Mouse (Mus musculus): ENCODE results near the gene Reps1. TPM values are rescaled to one million over a fixed set of nuclear protein-coding genes. Genes with fewer than 3 reads are reported as not detected.

The Reps1 gene
- 8.2 and 8.3 TPM in 2 replicates for polyA plus RNA-seq (2015; fragmentation: Nextera tagmentation; extraction: Ambion mirVana)

DNA sequence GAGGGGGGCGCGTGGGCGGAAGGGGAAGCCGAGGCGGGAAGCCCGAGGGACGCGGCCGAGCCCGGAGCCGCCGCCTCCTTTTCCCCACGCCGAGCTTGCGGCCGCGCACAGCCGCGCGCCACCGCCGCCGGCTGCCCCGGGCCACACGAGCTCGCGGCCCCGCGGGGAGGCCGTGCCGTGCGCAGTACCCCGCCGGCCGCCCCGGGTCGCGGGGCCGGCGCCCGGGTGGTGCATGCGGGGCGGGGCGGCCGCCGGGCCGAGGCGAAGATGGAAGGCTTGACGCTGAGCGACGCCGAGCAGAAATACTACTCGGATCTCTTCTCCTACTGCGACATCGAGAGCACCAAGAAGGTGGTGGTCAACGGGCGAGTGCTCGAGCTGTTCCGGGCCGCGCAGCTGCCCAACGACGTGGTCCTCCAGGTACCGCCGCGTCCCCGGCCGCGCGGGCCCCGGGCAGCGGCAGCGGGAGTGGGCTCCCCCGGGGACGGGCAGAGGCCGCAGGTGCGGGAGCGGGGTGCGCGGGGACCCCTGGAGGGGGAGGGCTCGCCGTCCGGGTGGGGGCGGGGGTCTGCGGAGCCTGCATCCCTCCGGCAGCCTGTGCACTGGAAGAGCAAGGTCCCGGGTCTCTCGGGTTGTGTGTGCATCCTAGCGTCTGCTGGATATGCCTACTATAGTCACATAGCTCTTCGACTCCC is at the start of gene Reps1:
Gene Reps1, plus strand, starts transcription at position 166 of the 695 bp plus-strand sequence.
- H3K4me1 ChIP-seq (ENCODE audit: control insufficient read depth, insufficient read depth, low read length), result peaks cover 32% of the 10 kb centered on the region
- peak within 1 kb of the TSS; percentile 100 for H3K4me3 ChIP-seq (ENCODE audit: low read length)
- peak within 1 kb of the TSS; percentile 91 for H3K27ac ChIP-seq (ENCODE audit: low read length)
- under 1% methylated on average over 76 of the region's 90 CpGs for WGBS
- H3K4me2 ChIP-seq (ENCODE audit: low read depth, low read length), result peak within 1 kb of the TSS; percentile 72
- H3K36me3 ChIP-seq (ENCODE audit: control insufficient read depth, insufficient read depth), result no peaks in the 10 kb centered on the region
- ATAC-seq (replicated peaks; ENCODE audit: extremely low read depth, insufficient read depth, low FRiP score), result peak; percentile 73
- peak within 1 kb of the TSS; percentile 95 for H3K9ac ChIP-seq (ENCODE audit: low read length)
- H3K9me3 ChIP-seq (replicated peaks; ENCODE audit: control insufficient read depth, low read length), result no peaks in the 10 kb centered on the region
- H3K27me3 ChIP-seq (ENCODE audit: control insufficient read depth, insufficient read depth, low read length), result no peaks in the 10 kb centered on the region

DNA sequence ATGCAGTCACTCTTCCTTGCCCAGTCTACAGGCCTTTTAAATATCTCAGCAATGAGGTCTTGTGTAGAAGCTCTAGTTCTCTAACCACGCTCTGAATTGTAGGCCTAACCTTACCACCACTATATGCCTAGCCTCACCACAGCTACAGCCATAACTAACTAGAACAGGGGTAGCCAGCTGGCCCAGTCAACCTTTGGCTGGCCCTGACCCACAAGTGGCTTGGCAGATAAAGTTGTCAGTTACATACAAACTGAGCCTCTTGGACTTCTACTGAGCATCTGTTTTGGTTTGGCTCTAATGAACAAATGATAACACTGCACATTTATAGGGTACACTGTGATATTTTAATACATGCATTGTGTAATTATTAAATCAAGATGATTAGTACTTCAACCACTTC is 48.9 kb upstream of the Reps1 start:
- no peak for ATAC-seq (replicated peaks; ENCODE audit: extremely low read depth, insufficient read depth, low FRiP score)
- Histone ChIP-seq H3K27me3 (ENCODE audit: control insufficient read depth, insufficient read depth, low read length) (no peaks in the 10 kb centered on the region), H3K36me3 (ENCODE audit: control insufficient read depth, insufficient read depth) (peaks cover 12% of the 10 kb centered on the region), H3K4me2 (ENCODE audit: low read depth, low read length) (no peak overlapping the region), H3K9ac (ENCODE audit: low read length) (no peak overlapping the region), H3K27ac (ENCODE audit: low read length) (no peak overlapping the region), H3K4me3 (ENCODE audit: low read length) (no peak overlapping the region), H3K9me3 (replicated peaks; ENCODE audit: control insufficient read depth, low read length) (no peaks in the 10 kb centered on the region), H3K4me1 (ENCODE audit: control insufficient read depth, insufficient read depth, low read length) (peaks cover 3% of the 10 kb centered on the region)
- WGBS, result 74% methylated on average over 1 of the region's 1 CpGs

DNA sequence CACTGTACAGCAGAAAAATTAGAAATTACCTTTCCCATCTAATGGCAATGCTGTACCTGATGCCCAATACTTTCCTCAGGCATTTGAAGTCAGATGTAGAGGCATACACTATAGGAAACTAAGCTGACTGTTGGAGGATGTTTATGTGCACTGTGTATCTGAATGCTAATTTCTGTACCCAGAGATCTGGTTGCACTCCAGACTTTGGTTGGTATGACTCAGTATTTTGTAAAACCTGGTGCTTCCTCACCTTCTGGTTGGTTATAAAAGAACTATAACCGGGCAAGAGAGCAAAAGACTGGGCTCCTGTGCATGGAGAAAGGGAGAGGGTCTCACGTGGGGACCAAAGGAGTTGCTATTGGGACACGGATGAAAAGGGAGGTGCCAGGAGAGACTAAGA is 48.4 kb upstream of the Reps1 start:
- WGBS, result 86% methylated on average over 3 of the region's 3 CpGs
- Histone ChIP-seq H3K9ac (ENCODE audit: low read length) (no peak overlapping the region), H3K4me1 (ENCODE audit: control insufficient read depth, insufficient read depth, low read length) (peaks cover 3% of the 10 kb centered on the region), H3K4me3 (ENCODE audit: low read length) (no peak overlapping the region), H3K27me3 (ENCODE audit: control insufficient read depth, insufficient read depth, low read length) (no peaks in the 10 kb centered on the region), H3K9me3 (replicated peaks; ENCODE audit: control insufficient read depth, low read length) (no peaks in the 10 kb centered on the region), H3K36me3 (ENCODE audit: control insufficient read depth, insufficient read depth) (peaks cover 14% of the 10 kb centered on the region), H3K27ac (ENCODE audit: low read length) (no peak overlapping the region), H3K4me2 (ENCODE audit: low read depth, low read length) (no peak overlapping the region)
- no peak for ATAC-seq (replicated peaks; ENCODE audit: extremely low read depth, insufficient read depth, low FRiP score)

DNA sequence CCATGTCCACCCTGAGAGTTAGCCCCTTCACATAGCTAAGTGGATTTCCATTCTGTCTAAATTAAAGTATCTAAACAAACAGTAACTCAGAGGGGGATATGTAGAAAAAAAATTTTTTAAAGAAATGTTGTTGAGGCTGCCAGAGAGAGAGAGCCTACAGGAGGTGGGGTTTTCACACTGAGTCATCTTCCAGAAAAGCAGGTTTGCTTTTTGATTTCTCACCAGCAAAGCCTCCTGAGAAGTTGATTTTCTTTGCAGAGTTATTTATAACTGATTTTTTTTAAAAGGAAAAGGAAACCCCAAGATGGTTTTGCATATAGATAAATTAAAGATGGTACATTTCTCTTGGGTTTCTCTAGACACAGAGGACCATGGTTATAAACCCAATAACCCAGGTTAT is 47.5 kb upstream of the Reps1 start:
- Histone ChIP-seq H3K27ac (ENCODE audit: low read length) (no peak overlapping the region), H3K9ac (ENCODE audit: low read length) (no peak overlapping the region), H3K36me3 (ENCODE audit: control insufficient read depth, insufficient read depth) (peaks cover 14% of the 10 kb centered on the region), H3K27me3 (ENCODE audit: control insufficient read depth, insufficient read depth, low read length) (no peaks in the 10 kb centered on the region), H3K4me1 (ENCODE audit: control insufficient read depth, insufficient read depth, low read length) (peaks cover 3% of the 10 kb centered on the region), H3K4me3 (ENCODE audit: low read length) (no peak overlapping the region), H3K4me2 (ENCODE audit: low read depth, low read length) (no peak overlapping the region), H3K9me3 (replicated peaks; ENCODE audit: control insufficient read depth, low read length) (no peaks in the 10 kb centered on the region)
- ATAC-seq (replicated peaks; ENCODE audit: extremely low read depth, insufficient read depth, low FRiP score), result no peak

DNA sequence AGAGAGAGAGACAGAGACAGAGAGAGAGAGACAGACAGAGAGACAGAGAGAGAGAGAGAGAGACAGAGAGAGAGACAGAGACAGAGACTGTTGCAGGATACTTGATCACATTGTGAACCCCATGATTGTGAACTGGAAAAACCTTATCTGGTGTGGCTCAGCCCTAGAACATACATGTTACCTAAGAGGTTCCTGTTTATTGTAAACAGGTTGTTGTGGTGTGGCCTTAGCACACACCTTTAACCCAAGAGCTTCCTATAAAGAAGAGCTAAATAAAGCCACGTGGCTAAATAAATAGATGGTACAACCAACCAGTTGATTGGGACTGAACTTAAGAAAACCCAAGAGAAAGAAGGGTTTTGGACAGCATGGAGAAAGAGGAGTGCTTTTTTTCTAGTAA is 45.9 kb upstream of the Reps1 start:
- Histone ChIP-seq H3K27ac (ENCODE audit: low read length) (no peak overlapping the region), H3K9me3 (replicated peaks; ENCODE audit: control insufficient read depth, low read length) (peaks cover 3% of the 10 kb centered on the region; the same call in 1 of the 2 replicates), H3K4me1 (ENCODE audit: control insufficient read depth, insufficient read depth, low read length) (peaks cover 3% of the 10 kb centered on the region), H3K9ac (ENCODE audit: low read length) (no peak overlapping the region), H3K4me3 (ENCODE audit: low read length) (no peak overlapping the region), H3K4me2 (ENCODE audit: low read depth, low read length) (no peak overlapping the region), H3K27me3 (ENCODE audit: control insufficient read depth, insufficient read depth, low read length) (no peaks in the 10 kb centered on the region), H3K36me3 (ENCODE audit: control insufficient read depth, insufficient read depth) (peaks cover 22% of the 10 kb centered on the region)
- WGBS, result 91% methylated on average over 1 of the region's 1 CpGs
- ATAC-seq (replicated peaks; ENCODE audit: extremely low read depth, insufficient read depth, low FRiP score), result no peak

DNA sequence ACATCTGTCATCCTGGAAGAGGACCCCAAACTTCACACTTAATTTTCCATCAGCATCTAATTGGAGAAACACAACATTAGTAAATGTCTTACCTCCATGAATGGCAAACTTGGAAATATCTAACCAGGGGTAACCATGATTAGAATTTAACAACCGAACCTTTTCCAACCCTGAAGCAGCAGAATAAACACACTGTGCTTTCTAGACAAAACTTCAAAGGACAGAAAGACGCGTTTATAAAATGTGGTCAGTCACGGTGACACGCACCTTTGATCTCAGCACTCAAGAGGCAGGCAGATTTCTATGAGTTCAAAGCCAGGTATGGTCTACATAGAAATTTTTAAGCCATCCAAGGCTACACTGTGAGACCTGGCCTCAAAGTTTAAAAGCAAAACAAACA is 43.9 kb upstream of the Reps1 start:
- no peak for ATAC-seq (replicated peaks; ENCODE audit: extremely low read depth, insufficient read depth, low FRiP score)
- H3K27me3 ChIP-seq (ENCODE audit: control insufficient read depth, insufficient read depth, low read length), result no peaks in the 10 kb centered on the region
- H3K4me3 ChIP-seq (ENCODE audit: low read length), result no peak overlapping the region
- H3K4me2 ChIP-seq (ENCODE audit: low read depth, low read length), result no peak overlapping the region
- H3K4me1 ChIP-seq (ENCODE audit: control insufficient read depth, insufficient read depth, low read length), result peaks cover 3% of the 10 kb centered on the region
- peaks cover 33% of the 10 kb centered on the region for H3K36me3 ChIP-seq (ENCODE audit: control insufficient read depth, insufficient read depth)
- 86% methylated on average over 5 of the region's 5 CpGs for WGBS
- H3K9ac ChIP-seq (ENCODE audit: low read length), result no peak overlapping the region
- no peak overlapping the region for H3K27ac ChIP-seq (ENCODE audit: low read length)
- H3K9me3 ChIP-seq (replicated peaks; ENCODE audit: control insufficient read depth, low read length), result peaks cover 3% of the 10 kb centered on the region; the same call in 1 of the 2 replicates

DNA sequence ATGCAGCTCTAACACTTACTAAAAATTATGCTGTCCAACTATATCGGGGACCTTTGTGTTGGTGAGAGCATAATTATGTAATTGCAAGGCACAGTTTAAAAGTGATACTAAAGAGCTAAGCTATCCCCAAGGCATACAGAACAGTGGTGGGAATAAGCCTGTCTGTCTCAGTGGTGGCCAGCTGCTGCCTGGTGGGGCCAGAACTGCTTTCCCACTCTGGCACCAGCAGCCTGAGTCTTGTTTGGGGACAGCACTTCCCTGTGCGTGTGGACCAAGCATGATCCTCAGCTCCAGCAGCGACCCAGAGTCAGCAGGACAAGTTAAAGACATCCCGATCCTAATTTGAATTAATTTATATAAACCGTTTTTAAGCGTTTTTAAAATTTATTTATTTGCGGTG is 35.2 kb upstream of the Reps1 start:
- no peak overlapping the region for H3K4me3 ChIP-seq (ENCODE audit: low read length)
- no peak overlapping the region for H3K27ac ChIP-seq (ENCODE audit: low read length)
- no peak for ATAC-seq (replicated peaks; ENCODE audit: extremely low read depth, insufficient read depth, low FRiP score)
- peaks cover 9% of the 10 kb centered on the region for H3K4me1 ChIP-seq (ENCODE audit: control insufficient read depth, insufficient read depth, low read length)
- no peak overlapping the region; the same call in 1 of the 2 replicates for H3K4me2 ChIP-seq (ENCODE audit: low read depth, low read length)
- 78% methylated on average over 7 of the region's 7 CpGs for WGBS
- H3K9me3 ChIP-seq (replicated peaks; ENCODE audit: control insufficient read depth, low read length), result no peaks in the 10 kb centered on the region
- H3K36me3 ChIP-seq (ENCODE audit: control insufficient read depth, insufficient read depth), result peaks cover 15% of the 10 kb centered on the region
- H3K27me3 ChIP-seq (ENCODE audit: control insufficient read depth, insufficient read depth, low read length), result no peaks in the 10 kb centered on the region
- no peak overlapping the region for H3K9ac ChIP-seq (ENCODE audit: low read length)

DNA sequence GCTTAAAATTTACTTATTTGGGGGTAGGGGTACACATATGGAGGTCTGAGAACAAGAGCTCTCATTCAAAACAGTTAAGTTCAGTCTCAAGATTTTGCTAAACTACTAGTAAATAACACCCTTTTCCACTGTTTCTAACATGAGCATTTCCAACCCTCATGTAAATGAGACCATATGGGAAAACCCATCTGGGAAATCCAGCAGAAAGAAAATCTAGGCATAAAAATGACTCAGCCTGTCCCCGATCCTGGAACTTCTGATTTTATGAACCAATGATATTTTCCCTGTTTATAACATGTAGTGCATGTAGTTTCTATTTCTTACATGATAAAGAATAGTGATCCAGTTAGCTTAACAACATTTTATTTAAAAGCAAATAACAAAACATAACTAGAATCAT is 34.8 kb upstream of the Reps1 start:
- 83% methylated on average over 1 of the region's 1 CpGs for WGBS
- Histone ChIP-seq H3K9ac (ENCODE audit: low read length) (no peak overlapping the region), H3K4me3 (ENCODE audit: low read length) (no peak overlapping the region), H3K4me1 (ENCODE audit: control insufficient read depth, insufficient read depth, low read length) (peaks cover 9% of the 10 kb centered on the region), H3K4me2 (ENCODE audit: low read depth, low read length) (peak overlapping the region; percentile 86; the same call in 1 of the 2 replicates), H3K27ac (ENCODE audit: low read length) (no peak overlapping the region), H3K36me3 (ENCODE audit: control insufficient read depth, insufficient read depth) (peaks cover 14% of the 10 kb centered on the region), H3K9me3 (replicated peaks; ENCODE audit: control insufficient read depth, low read length) (no peaks in the 10 kb centered on the region), H3K27me3 (ENCODE audit: control insufficient read depth, insufficient read depth, low read length) (no peaks in the 10 kb centered on the region)
- no peak for ATAC-seq (replicated peaks; ENCODE audit: extremely low read depth, insufficient read depth, low FRiP score)

DNA sequence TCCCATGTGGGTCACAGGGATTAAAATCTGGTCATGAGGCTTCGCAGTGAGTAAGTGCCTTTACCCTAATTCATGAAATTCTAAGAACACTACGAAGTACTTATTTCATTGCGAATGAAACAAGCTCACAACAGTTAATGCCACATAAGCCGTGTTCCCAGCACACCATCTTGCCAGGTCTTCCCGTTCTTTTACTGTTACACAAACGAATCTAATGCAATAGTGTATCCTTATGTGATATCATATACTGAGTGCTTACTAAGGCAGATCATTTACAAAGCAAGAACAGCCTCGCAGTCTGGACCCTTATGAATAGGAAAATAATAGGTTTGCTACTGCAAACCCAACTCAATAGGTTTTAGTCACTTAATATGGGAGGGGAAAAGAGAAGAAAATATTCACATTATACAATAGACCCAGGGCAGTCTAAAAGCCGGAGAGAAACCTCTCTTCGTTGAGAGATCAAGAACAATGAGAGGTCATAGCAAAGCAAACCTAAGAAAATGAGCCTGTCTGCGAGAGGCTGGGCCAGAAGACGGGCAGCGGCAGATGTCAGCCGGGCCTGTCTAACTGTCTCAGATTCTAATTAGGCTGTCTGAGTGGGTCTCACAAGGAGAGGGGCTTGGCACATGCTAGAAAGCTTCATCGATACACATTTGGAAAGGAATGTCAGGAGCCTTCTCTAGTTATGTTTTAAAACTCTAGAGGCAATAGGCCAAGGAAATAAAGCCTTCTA is 33.9 kb upstream of the Reps1 start:
- Histone ChIP-seq H3K9ac (ENCODE audit: low read length) (peak overlapping the region; percentile 94), H3K9me3 (replicated peaks; ENCODE audit: control insufficient read depth, low read length) (no peaks in the 10 kb centered on the region), H3K4me1 (ENCODE audit: control insufficient read depth, insufficient read depth, low read length) (peaks cover 9% of the 10 kb centered on the region), H3K4me3 (ENCODE audit: low read length) (peak overlapping the region; percentile 86), H3K27ac (ENCODE audit: low read length) (peak overlapping the region; percentile 97), H3K36me3 (ENCODE audit: control insufficient read depth, insufficient read depth) (peaks cover 9% of the 10 kb centered on the region), H3K4me2 (ENCODE audit: low read depth, low read length) (peak overlapping the region; percentile 86), H3K27me3 (ENCODE audit: control insufficient read depth, insufficient read depth, low read length) (no peaks in the 10 kb centered on the region)
- 31% methylated on average over 14 of the region's 14 CpGs for WGBS
- no peak for ATAC-seq (replicated peaks; ENCODE audit: extremely low read depth, insufficient read depth, low FRiP score)

All from heart, embryonic 16.5 days (tissue).